Mouse (Mus musculus) naive thymus-derived CD4-positive, alpha-beta T cell, adult 2 months (primary cell): ENCODE data around the gene Uqcc3.
"Not testable (repeated sequence)": the region's sequence is repeated elsewhere in the genome, so short reads cannot be mapped to it uniquely, and the experiment has no call there.

Source experiments
- DNase-seq: peaks from one replicate; pipeline ENCODE4 v3.0.0-alpha.2; 2011; ENCODE audit warnings: low read depth

The Uqcc3 gene

DNA sequence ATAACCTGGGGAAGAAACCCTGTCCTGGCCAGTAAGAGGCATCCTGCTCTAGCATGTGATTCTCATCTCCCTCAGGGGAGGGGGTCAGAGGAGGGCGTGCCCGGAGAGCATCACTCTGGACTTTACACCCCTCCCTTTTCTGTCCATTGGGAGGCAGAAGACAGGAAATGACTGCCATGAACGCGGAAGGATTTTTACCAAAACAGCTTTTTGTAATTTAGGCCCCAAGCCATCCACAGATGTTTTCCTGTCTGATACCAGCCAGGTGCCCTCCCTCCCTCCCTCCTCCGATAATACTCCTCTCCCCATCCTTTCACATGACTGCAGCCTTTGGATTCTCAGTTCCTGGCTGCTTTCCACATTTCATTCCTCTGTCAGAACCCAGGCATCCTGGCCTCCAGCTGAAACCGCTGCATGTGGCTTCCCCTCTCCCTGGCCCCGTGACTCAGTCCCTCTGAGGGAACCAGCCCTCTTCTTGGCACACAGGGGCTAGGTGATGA is 30.3 kb downstream of the Uqcc3 start, which contains the start of gene Lrrn4cl:
Gene Lrrn4cl, plus strand, starts transcription at position 367 of the 500 bp plus-strand sequence.
- DNase-seq: no peak

DNA sequence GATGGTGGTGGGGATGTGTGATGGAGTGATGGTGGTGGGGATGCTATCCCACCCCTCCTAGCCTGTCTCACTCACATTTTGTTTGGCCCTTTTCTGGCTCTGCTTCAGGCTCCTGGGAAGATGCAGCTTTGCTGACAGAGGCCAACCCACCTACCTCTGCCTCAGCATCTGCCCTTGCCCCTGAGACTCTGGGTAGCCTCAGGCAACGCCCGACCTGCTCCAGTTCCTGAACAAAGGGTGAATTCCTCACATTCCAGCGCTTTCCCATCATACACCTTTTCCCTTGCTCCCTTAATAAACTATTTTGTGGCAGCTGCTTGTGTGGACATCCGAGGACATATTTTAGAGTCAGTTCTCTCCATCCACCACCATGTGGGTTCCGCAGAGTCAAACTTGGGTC is 32.4 kb downstream of the Uqcc3 start:
- DNase-seq: no peak

DNA sequence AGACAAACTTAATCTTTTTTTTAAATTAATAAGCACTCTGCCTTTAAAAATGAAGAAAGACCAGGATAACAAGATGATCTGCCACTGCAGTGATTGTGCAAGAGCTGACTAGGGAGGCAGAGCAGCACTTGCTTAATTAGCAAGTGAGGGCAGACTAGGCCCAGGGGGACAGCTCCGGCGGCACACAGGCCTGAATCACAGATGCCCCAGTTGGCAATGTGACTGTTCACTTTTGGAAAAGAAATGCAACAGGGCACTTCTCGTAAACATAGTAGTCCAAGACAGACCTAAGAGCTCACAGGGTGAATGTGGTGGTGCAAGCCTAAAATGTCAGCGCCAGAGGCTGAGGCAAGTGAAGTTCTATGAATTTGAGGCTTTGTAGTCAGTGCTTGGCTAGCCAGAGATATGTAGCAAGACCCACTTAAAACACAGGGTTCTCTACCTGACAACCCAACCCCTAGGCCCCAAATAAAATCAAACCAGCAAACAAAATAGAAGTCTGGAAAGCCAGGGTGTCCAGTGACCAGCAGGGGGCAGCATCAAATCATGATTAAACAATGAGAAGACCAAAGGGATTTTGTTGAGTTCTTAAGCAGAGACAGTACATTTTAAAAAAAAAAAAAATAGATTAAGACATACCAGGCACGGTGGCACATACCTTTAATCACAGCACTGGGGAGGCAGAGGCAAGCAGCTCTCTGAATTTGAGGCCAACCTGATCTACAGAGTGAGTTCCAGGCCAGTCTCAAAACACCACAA is 36.2 kb downstream of the Uqcc3 start:
- DNase-seq: peak; percentile 89

DNA sequence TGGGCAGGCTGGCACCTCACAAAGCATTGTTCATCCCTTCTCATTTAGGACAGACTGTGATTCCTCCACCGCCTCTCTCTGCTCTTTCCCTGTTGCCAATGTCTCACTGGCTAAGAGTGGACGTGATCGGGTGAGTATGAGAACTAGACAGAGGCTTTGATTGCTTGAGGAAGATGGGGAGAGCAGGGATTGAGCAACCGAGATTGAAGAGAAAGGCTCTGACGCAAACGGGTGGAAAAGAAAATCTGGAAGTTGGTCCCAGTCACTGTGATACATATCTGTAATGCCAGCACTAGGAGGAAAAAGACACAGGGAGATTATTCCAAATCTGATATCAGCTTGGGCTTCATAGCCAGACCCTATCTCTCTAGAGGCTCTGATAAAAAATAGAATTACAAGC is 37.8 kb downstream of the Uqcc3 start:
- no peak for DNase-seq

DNA sequence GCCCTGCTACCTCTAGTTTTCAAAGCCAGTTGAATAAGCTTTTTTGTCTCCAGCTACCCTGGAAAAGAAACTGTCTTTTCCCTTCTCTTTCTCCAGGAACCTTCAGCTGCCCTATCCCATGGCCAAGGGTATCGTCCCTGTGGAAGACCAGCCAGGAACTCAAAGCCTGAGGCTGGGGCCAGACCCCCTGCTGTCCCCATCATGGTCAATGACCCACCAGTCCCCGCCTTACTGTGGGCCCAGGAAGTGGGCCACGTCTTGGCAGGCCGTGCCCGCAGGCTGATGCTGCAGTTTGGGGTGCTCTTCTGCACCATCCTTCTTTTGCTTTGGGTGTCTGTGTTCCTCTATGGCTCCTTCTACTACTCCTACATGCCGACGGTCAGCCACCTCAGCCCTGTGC is 39.7 kb downstream of the Uqcc3 start:
- DNase-seq: peak; percentile 24

DNA sequence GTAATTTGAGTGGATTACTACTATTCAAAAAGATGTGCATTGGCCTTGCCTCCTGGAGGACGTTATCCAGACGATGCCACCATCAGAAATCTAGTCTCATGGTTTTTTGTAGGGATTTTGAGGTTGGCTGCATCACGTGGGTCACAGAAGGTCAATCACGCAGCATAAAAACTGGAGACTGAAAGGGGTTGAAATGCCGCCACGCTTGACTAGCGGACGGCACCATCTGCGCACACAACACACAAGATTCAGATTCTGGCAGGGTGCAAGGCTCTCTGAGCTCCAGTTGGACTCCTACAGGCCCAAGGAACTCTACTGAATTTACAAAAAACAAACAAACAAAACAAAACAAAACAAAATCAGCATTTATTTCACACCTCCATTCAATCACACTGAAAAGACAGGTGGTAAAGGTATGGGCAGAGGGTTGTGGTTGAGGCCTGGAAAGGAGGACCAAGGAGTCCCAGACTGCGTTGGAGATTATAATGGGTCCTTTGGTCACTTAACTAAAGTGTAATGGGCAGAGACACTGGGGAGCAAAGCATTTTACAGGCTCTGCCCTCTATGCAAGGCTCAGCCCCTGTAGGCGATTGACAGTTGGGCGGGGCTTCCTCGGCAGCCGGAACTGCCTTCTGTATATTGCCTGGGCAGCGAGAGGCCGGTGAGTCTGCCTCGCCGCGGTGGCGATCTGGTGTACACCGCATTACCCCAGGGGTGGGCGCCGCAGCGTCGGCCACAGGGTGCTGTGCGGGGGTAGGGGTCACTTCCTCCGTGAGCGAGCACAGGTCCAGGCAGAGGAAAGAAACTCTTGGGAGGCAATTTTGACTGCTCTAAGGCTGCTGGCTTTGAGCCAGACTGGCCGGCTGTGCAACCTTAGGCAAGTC is 40.6 kb downstream of the Uqcc3 start:
- DNase-seq: peak; percentile 61

DNA sequence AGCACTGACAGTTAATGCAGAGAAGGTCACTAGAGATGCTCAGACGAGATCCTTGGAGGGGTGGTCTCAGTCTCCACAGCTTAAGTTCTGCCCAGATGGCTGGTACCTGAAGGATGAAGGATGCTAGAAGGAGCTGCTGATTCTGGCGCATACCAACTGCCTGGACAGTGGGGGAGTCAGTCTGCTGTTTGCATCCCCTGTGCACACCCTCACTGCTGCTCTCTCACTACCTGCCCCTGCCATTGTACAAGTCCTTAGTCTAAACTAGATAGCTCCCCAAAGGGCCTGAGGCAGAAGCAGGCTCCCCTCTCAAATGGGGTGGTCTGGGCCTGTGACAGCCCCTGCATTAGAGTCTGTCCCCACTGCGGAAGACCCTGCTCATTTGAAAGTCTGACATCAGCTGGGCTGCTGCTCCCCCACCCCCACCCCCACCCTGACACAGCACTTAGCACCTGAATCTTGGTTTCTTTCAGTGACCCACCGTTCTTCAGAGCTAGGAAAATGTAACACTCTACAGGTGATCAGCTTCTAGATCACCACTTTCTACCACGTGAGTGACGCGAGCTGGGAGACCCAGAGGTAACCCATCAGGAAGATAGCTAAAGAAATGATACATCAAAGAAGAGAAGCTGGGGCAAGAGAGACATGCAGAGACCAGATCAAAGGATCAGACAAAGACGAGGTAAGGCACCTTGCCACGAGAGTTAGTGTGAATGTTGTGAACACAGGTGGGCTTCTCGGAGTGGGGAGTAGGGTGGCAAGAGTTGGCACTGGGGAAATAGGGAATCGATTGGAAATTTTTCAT is 41.4 kb downstream of the Uqcc3 start, which contains the start of gene Gng3:
Gene Gng3, minus strand, starts transcription at position 92 of the 805 bp plus-strand sequence.
- peak; percentile 24 for DNase-seq

DNA sequence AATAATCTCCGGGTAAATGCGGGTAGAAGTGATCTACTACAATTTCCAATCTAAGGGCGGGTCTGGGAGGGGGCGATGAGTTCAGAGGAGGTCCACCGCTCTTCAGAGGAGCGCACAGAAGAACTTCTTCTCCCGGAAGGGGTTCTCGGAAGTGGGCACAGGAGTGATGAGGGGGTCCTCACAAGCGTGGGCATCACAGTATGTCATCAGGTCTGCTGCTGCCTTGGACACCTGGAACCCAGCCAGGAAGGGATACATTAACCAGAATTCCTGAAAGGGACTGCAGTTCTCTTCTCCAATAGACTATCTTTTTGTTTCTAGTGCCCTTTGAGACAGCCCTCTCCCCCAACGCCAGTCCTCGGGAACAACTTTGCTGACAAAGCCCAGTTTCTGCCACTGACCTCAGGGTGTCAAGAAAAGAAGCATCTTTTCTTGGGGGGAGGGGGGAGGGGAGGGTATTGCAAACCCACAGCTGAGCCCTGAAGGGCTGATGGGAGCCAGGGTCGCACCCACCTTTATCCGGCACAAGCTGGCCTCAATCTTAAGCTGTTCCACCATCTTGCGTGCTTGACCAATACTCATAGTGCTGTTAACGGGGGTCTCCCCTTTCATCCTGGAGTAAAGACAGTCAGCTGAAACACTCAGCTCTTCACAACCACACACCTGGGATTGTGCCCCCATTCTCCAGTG is 42.5 kb downstream of the Uqcc3 start:
- DNase-seq: peak; percentile 24

DNA sequence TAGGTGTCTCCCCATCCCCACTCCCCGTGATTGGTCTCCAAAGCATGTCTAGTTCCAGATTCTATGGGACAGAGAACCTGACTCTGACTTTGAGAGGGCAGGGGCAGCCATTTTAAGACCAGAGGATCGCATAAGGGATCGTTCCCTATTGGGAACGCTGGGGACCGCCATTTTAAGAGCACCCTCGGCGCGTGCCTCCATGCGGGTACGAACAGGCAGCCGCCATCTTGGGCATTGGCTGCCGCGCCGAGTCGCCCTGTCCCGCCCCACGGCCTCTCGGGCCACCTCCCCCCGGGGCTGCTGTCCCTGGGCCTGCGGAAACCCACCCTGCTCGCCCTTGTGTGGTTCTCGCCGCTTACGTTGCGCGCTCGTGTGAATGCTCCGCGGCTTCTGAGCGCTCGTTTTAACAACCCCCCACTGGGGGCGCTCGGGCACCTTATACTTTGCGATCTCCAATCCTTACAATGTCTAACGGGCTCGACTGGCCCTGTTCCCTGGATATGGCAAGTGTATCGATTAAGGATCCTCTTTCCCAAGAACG is 43.4 kb downstream of the Uqcc3 start, which contains the start of gene Bscl2:
Gene Bscl2, plus strand, starts transcription at position 217 of the 541 bp plus-strand sequence.
- peak; percentile 89 for DNase-seq

DNA sequence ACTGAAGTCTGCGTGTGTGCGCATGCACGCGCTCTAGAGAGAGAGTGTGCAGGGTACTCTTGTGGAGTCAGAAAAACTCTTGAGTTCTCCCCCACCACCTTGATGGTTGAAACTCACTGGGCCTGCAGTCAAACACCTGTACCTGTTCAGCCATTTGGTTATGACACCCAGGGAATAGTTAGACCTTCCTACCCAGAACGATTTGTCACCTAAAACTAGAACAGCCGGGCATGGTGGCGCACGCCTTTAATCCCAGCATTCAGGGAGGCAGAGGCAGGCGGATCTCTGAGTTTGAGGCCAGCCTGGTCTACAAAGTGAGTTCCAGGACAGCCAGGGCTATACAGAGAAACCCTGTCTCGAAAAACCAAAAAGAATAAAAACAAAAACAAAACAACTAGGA is 44.4 kb downstream of the Uqcc3 start:
- DNase-seq: not testable (repeated sequence)

DNA sequence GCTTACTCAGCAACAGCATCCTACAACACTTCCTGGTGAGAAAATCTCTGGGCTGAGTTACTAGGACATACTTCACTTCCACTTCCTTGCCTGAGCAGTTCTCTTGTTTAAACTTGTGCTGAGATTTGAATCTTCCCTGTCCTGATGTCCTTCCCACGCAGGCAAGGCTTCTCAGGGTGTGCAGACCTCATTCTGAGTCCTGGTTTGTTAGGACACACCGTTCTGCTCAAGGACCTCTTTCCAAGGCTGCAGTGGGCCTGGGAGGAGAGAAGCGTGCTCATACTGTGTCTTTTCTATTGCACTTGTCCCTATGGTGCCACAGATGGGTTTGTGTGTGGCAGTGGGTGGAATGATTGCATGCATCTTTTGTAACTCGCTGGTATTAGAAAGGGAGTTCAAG is 47.8 kb downstream of the Uqcc3 start:
- DNase-seq: no peak

DNA sequence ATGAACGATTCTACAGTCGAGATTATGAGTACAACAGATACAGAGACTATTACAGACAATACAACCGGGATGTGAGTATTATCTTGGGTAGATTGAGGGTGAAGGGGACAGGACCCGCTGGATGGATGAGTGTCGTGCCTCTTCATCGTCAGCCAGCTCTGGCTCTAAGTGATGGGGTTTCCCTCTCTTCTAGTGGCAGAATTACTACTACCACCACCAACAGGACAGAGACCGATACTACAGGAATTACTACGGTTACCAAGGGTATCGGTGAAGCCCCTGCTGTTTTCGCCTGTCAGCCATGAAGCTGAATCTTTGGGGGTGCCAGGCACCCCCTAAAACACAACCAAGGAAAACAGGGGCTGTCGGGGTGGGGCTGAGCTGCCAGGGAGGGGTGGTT is 49.5 kb downstream of the Uqcc3 start:
- DNase-seq: no peak

DNA sequence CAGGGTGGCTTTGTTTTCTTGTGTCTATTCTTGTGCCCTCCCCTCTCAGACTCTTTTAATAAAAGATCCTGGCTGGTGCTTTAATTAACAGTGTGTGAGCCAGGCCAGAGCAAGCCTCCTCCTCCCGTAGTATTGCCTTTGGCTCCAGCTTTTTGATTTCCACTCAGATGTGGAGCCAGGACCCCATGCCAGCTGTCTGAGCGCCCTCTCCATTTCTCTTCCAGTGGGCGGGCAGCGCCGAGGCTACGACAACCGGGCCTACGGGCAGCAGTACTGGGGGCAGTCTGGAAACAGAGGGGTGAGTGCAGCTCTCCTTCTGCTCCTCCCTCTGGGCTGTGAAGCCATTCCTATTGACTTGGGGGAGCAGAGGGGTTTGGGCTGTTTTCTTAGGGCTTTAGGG is 50.1 kb downstream of the Uqcc3 start:
- DNase-seq: no peak
